In the genomic region with DNA sequence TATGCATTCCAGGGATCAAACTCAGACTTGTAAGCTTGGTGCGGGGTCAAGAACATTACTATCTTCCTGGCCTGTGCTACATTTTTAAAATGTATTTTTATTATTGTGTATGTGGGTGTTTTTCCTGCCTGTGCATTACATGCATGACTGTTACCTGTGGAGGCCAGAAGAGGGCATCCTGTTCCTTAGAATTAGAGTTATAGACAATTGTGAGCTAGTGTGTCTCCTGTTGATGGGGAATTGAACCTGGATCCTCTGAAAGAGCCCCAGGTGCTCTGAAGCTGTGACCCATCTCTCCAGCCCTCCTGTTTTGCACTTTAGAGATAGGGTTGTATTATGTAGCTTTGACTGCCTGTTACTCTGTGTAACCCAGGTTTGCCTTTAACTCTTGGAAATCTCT, we compare ENCODE assay signal across 10 mouse cellular contexts. TPM values are rescaled to one million over a fixed set of nuclear protein-coding genes. Genes with fewer than 3 reads are reported as not detected.
A peak's percentile ranks its signal among the peaks of the same experiment; 100 is the strongest.
DNase-seq lines count a peak whose midpoint lies in the region; ATAC-seq lines count a peak whose summit lies in the region.
"Had no signal": no experiment of that assay in that cellular context is flagged by ENCODE, and none has a peak within 500 bp of the region (broad histone marks: within the 10 kb centered on the region; RNA-seq: fewer than 3 reads in every experiment).

No protein-coding gene starts in this region.

- peak; percentile 72 for ATAC-seq in forebrain, embryonic 13.5 days
- peak; percentile 31; the same call in 1 of the 2 replicates for ATAC-seq in neural tube, embryonic 14.5 days (ENCODE audit: low read depth)

- no peaks in the 10 kb centered on the region for H3K27me3 ChIP-seq in forebrain, embryonic 13.5 days
- H3K27me3 ChIP-seq in forebrain, embryonic 10.5 days (ENCODE audit: poor library complexity, severe bottlenecking): no peaks in the 10 kb centered on the region
- H3K27me3 ChIP-seq in neural tube, embryonic 14.5 days (ENCODE audit: control insufficient read depth, insufficient read depth, low read length): no peaks in the 10 kb centered on the region
- H3K27me3 ChIP-seq: lung, embryonic 15.5 days; stomach, embryonic 15.5 days had no signal

- 89% methylated on average over 1 of the region's 1 CpGs for WGBS in forebrain, embryonic 13.5 days
- WGBS in forebrain, embryonic 10.5 days: 90% methylated on average over 1 of the region's 1 CpGs
- WGBS in neural tube, embryonic 14.5 days: 90% methylated on average over 1 of the region's 1 CpGs

- DNase-seq in forebrain, embryonic 10.5 days (ENCODE audit: extremely low spot score, low spot score): no peak
- DNase-seq in neural tube, embryonic 10.5 days (ENCODE audit: extremely low spot score, low spot score): no peak
- peak; percentile 44 to 66 for DNase-seq in cerebellum, postnatal 25 days
- DNase-seq in kidney, postnatal 4 days: peak; percentile 22 to 41
- DNase-seq in retina, embryonic 14.5 days (ENCODE audit: low spot score): peak; percentile 59
- DNase-seq in gastrocnemius, postnatal 25 days: no peak

- H3K4me1 ChIP-seq in forebrain, embryonic 13.5 days: peaks cover 15% of the 10 kb centered on the region
- H3K4me1 ChIP-seq in forebrain, embryonic 10.5 days: peaks cover 11% of the 10 kb centered on the region
- H3K4me1 ChIP-seq in neural tube, embryonic 14.5 days (ENCODE audit: control insufficient read depth, insufficient read depth, low read length): no peaks in the 10 kb centered on the region
- H3K4me1 ChIP-seq: stomach, embryonic 15.5 days had no signal

- no peaks in the 10 kb centered on the region for H3K9me3 ChIP-seq in forebrain, embryonic 13.5 days (replicated peaks)
- no peaks in the 10 kb centered on the region for H3K9me3 ChIP-seq in forebrain, embryonic 10.5 days
- H3K9me3 ChIP-seq in neural tube, embryonic 14.5 days (ENCODE audit: control insufficient read depth, low read length): no peaks in the 10 kb centered on the region
- H3K9me3 ChIP-seq: lung, embryonic 15.5 days; stomach, embryonic 15.5 days had no signal

- peaks cover 24% of the 10 kb centered on the region for H3K36me3 ChIP-seq in forebrain, embryonic 13.5 days (ENCODE audit: poor library complexity, severe bottlenecking)
- H3K36me3 ChIP-seq in forebrain, embryonic 10.5 days (replicated peaks): peaks cover 32% of the 10 kb centered on the region
- peaks cover 13% of the 10 kb centered on the region for H3K36me3 ChIP-seq in neural tube, embryonic 14.5 days (ENCODE audit: control insufficient read depth, insufficient read depth, low read length)

- H3K4me3 ChIP-seq in forebrain, embryonic 13.5 days: no peak overlapping the region
- no peak overlapping the region for H3K4me3 ChIP-seq in forebrain, embryonic 10.5 days
- no peak overlapping the region for H3K4me3 ChIP-seq in neural tube, embryonic 14.5 days (ENCODE audit: low read depth, low read length)
- H3K4me3 ChIP-seq: lung, embryonic 15.5 days; stomach, embryonic 15.5 days had no signal

- H3K9ac ChIP-seq in forebrain, embryonic 13.5 days: no peak overlapping the region
- no peak overlapping the region for H3K9ac ChIP-seq in neural tube, embryonic 14.5 days (replicated peaks; ENCODE audit: low read depth, low read length)
- H3K9ac ChIP-seq: lung, embryonic 15.5 days; stomach, embryonic 15.5 days had no signal

- no peak overlapping the region for H3K4me2 ChIP-seq in forebrain, embryonic 13.5 days
- H3K4me2 ChIP-seq in neural tube, embryonic 14.5 days (ENCODE audit: low read depth, low read length): no peak overlapping the region
- H3K4me2 ChIP-seq: lung, embryonic 15.5 days; stomach, embryonic 15.5 days had no signal

- H3K27ac ChIP-seq in forebrain, embryonic 13.5 days: no peak overlapping the region
- H3K27ac ChIP-seq in forebrain, embryonic 10.5 days: no peak overlapping the region
- H3K27ac ChIP-seq in neural tube, embryonic 14.5 days (ENCODE audit: low read depth, low read length): no peak overlapping the region
- H3K27ac ChIP-seq: lung, embryonic 15.5 days; stomach, embryonic 15.5 days had no signal

RNA-seq across cellular contexts. Expression of gene Dcaf8, which starts 14.1 kb away (rescaled TPM):
- polyA plus RNA-seq in forebrain, embryonic 13.5 days (2015; fragmentation: Nextera tagmentation; extraction: Ambion mirVana): 112 and 125 TPM in 2 replicates
- 132 and 138 TPM in 2 replicates for polyA plus RNA-seq in forebrain, embryonic 10.5 days (2016; fragmentation: Nextera tagmentation; extraction: Ambion mirVana)
- 72.3 and 86.0 TPM in 2 replicates for polyA plus RNA-seq in neural tube, embryonic 14.5 days (2014; fragmentation: Nextera tagmentation; extraction: Ambion mirVana)
- 100 to 1,000 TPM; 131 to 159 TPM for total RNA-seq in gastrocnemius, postnatal 25 days (2021)

RNA-seq across cellular contexts. Expression of gene Pex19, which starts 35.5 kb away (rescaled TPM):
- 155 and 163 TPM in 2 replicates for polyA plus RNA-seq in forebrain, embryonic 13.5 days (2015; fragmentation: Nextera tagmentation; extraction: Ambion mirVana)
- polyA plus RNA-seq in forebrain, embryonic 10.5 days (2016; fragmentation: Nextera tagmentation; extraction: Ambion mirVana): 153 and 159 TPM in 2 replicates
- 151 and 156 TPM in 2 replicates for polyA plus RNA-seq in neural tube, embryonic 14.5 days (2014; fragmentation: Nextera tagmentation; extraction: Ambion mirVana)
- 10 to 100 TPM; 76.0 to 82.5 TPM for total RNA-seq in gastrocnemius, postnatal 25 days (2021)

RNA-seq across cellular contexts. Expression of gene Pea15a, which starts 44.6 kb away (rescaled TPM):
- 470 and 471 TPM in 2 replicates for polyA plus RNA-seq in forebrain, embryonic 13.5 days (2015; fragmentation: Nextera tagmentation; extraction: Ambion mirVana)
- polyA plus RNA-seq in forebrain, embryonic 10.5 days (2016; fragmentation: Nextera tagmentation; extraction: Ambion mirVana): 282 and 292 TPM in 2 replicates
- polyA plus RNA-seq in neural tube, embryonic 14.5 days (2014; fragmentation: Nextera tagmentation; extraction: Ambion mirVana): 350 and 391 TPM in 2 replicates
- 10 to 100 TPM; 32.6 to 33.3 TPM for total RNA-seq in gastrocnemius, postnatal 25 days (2021)

RNA-seq across cellular contexts. Expression of gene Casq1, which starts 57.7 kb away (rescaled TPM):
- polyA plus RNA-seq in forebrain, embryonic 13.5 days (2015; fragmentation: Nextera tagmentation; extraction: Ambion mirVana): 4.5 TPM in 2 replicates
- 0.69 and 0.99 TPM in 2 replicates for polyA plus RNA-seq in forebrain, embryonic 10.5 days (2016; fragmentation: Nextera tagmentation; extraction: Ambion mirVana)
- polyA plus RNA-seq in neural tube, embryonic 14.5 days (2014; fragmentation: Nextera tagmentation; extraction: Ambion mirVana): 1.4 and 1.6 TPM in 2 replicates
- total RNA-seq in gastrocnemius, postnatal 25 days (2021): 1,000 to 10,000 TPM; 5,450 to 5,866 TPM

Comparison
In these comparisons a context has a peak if more than half of its experiments do, and no peak if none do; other contexts are left out.
1. DNase-seq: peak in cerebellum, postnatal 25 days (2 of 2), kidney, postnatal 4 days (2 of 2) and retina, embryonic 14.5 days (single experiment); none in forebrain, embryonic 10.5 days (single experiment), neural tube, embryonic 10.5 days (single experiment) and gastrocnemius, postnatal 25 days (single experiment).